Mouse (Mus musculus) left cerebral cortex, postnatal 25 days (tissue): ENCODE measurements around the gene Gm4141. TPM values are rescaled to one million over a fixed set of nuclear protein-coding genes. Genes with fewer than 3 reads are reported as not detected.
"Not testable (repeated sequence)": the region's sequence is repeated elsewhere in the genome, so short reads cannot be mapped to it uniquely, and the experiment has no call there.

ENCODE experiments used
- DNase-seq, 2 experiments: peaks; one replicate each; pipeline ENCODE4 v3.0.0; 2022; ENCODE audit warnings: low spot score in 2 of 2, mixed read lengths in 1 of 2
- intact Hi-C: fragments of 180-260 bp; cut with DNase I; formaldehyde crosslinking; loops from one replicate; pipeline ENCODE4 v1.15.1; 2025
- total RNA-seq, 2 experiments: library from RNA; stranded (reverse); gene quantifications; 2 replicates each; pipeline ENCODE4 v1.2.3; 2021

The Gm4141 gene
- total RNA-seq: not detected

DNA sequence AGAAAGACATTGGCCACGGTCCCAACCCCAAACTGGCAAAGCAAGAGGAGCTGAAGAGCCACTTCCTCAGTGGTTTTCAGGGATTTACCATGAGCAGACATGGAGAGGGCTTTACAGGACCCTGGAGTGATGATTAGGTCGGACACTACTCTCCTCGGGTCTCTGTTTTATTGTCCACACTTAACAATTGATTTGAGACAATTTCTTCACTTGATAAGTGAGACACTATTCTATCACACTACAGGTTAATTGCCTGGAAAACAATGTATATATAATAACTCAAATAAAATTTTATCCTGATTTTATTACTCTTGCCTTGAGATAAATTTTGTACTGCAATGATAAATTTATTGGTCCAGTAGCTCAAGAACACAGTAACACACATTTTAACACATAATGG lies at the start of gene Gm4141:
Gene Gm4141, minus strand, starts transcription at position 101 of the 400 bp plus-strand sequence.
- DNase-seq, intact Hi-C loops: not testable (repeated sequence)

GRCm38 (mm10) chr7:20598921-20599320 lies 22.9 kb upstream of the Gm4141 start, which contains the start of gene Gm4513:
Gm4513 (minus strand) TSS chr7:20599021.
- intact Hi-C loops, DNase-seq: not testable (repeated sequence)

DNA sequence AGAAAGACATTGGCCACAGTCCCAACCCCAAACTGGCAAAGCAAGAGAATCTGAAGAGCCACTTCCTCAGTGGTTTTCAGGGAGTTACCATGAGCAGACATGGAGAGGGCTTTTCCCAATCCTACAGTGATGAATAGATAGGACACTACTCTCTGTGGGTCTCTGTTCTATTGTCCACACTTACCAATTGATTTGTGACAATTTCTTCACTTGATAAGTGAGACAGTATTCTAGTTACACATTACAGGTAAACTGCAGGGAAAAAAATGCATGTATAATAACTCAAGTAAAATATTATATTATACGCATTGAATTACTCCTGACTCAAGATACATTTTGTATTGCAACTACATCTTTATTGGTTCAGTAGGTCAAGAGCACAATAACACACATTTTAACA lies 30.4 kb downstream of the Gm4141 start, which contains the start of gene Gm5726:
Gene Gm5726, minus strand, starts transcription at position 101 of the 400 bp plus-strand sequence.
- DNase-seq, intact Hi-C loops: not testable (repeated sequence)

GRCm38 (mm10) chr7:20533537-20533936 lies 42.5 kb downstream of the Gm4141 start, which contains the start of gene Vmn1r104:
Vmn1r104 (plus strand) TSS chr7:20533837.
- DNase-seq, intact Hi-C loops: not testable (repeated sequence)

Other genes starting within 250 kb of the Gm4141 start
- gene Gm4133, start 242.2 kb downstream of the Gm4141 start, total RNA-seq: not detected
- gene Gm5728, start 200.8 kb downstream of the Gm4141 start, total RNA-seq: not detected
- not detected for gene Vmn1r100, start 158.3 kb downstream of the Gm4141 start, total RNA-seq
- gene Vmn1r101, start 133.6 kb downstream of the Gm4141 start, total RNA-seq: not detected
- not detected for gene Gm10670, start 101.3 kb downstream of the Gm4141 start, total RNA-seq
- gene Vmn1r103, start 65.7 kb downstream of the Gm4141 start, total RNA-seq: not detected
- gene Vmn1r104, start 42.4 kb downstream of the Gm4141 start, total RNA-seq: not detected
- gene Gm5726, start 30.5 kb downstream of the Gm4141 start, total RNA-seq: not detected
- gene Gm4513, start 22.8 kb upstream of the Gm4141 start, total RNA-seq: not detected
- not detected for gene Vmn1r107, start 92.7 kb upstream of the Gm4141 start, total RNA-seq
- gene Vmn1r111, start 127.0 kb upstream of the Gm4141 start, total RNA-seq: not detected
- gene Gm10668, start 154.4 kb upstream of the Gm4141 start, total RNA-seq: not detected
- not detected for gene Vmn1r112, start 194.9 kb upstream of the Gm4141 start, total RNA-seq
- gene Vmn1r113, start 211.0 kb upstream of the Gm4141 start, total RNA-seq: not detected
- gene Vmn1r114, start 235.9 kb upstream of the Gm4141 start, total RNA-seq: not detected